Mouse (Mus musculus): ENCODE results near the gene Eloa.
A peak's percentile ranks its signal among the peaks of the same experiment; 100 is the strongest.

Gene Eloa

GRCm38 (mm10) chr4:136021549-136022047 is at the start of gene Eloa:
Eloa (minus strand) TSS chr4:136021763.
- DNase-seq (ENCODE audit: low read depth, low spot score), result peak; percentile 99

GRCm38 (mm10) chr4:136071178-136071714 is 49.7 kb upstream of the Eloa start:
- DNase-seq (ENCODE audit: low read depth, low spot score), result peak; percentile 75

GRCm38 (mm10) chr4:136070592-136070991 is 49.0 kb upstream of the Eloa start:
- no peak for DNase-seq (ENCODE audit: low read depth, low spot score)

GRCm38 (mm10) chr4:136069954-136070353 is 48.4 kb upstream of the Eloa start:
- DNase-seq (ENCODE audit: low read depth, low spot score), result peak; percentile 79

- no peak for DNase-seq (ENCODE audit: low read depth, low spot score)
Measured at GRCm38 (mm10) chr4:136069313-136069712, 47.8 kb upstream of the Eloa start.

GRCm38 (mm10) chr4:136063143-136063542 is 41.6 kb upstream of the Eloa start:
- no peak for DNase-seq (ENCODE audit: low read depth, low spot score)

GRCm38 (mm10) chr4:136059800-136060488 is 38.4 kb upstream of the Eloa start:
- DNase-seq (ENCODE audit: low read depth, low spot score), result peak; percentile 78

- DNase-seq (ENCODE audit: low read depth, low spot score), result peak; percentile 84
Measured at GRCm38 (mm10) chr4:136057916-136058315, 36.4 kb upstream of the Eloa start.

- peak; percentile 49 for DNase-seq (ENCODE audit: low read depth, low spot score)
Measured at GRCm38 (mm10) chr4:136056030-136056429, 34.5 kb upstream of the Eloa start.

GRCm38 (mm10) chr4:136053843-136054242 is 32.3 kb upstream of the Eloa start:
- no peak for DNase-seq (ENCODE audit: low read depth, low spot score)

- DNase-seq (ENCODE audit: low read depth, low spot score), result peak; percentile 98
Measured at GRCm38 (mm10) chr4:136053247-136053596, 31.7 kb upstream of the Eloa start, which contains the start of gene Rpl11. Rpl11 (minus strand) TSS chr4:136053428.

GRCm38 (mm10) chr4:136052534-136053246 is 31.1 kb upstream of the Eloa start:
- DNase-seq (ENCODE audit: low read depth, low spot score), result no peak

GRCm38 (mm10) chr4:136052060-136052459 is 30.5 kb upstream of the Eloa start:
- DNase-seq (ENCODE audit: low read depth, low spot score), result no peak

GRCm38 (mm10) chr4:136050226-136050625 is 28.7 kb upstream of the Eloa start:
- no peak for DNase-seq (ENCODE audit: low read depth, low spot score)

GRCm38 (mm10) chr4:136048291-136049032 is 26.9 kb upstream of the Eloa start:
- DNase-seq (ENCODE audit: low read depth, low spot score), result peak; percentile 34

- peak; percentile 35 for DNase-seq (ENCODE audit: low read depth, low spot score)
Measured at GRCm38 (mm10) chr4:136047626-136048025, 26.1 kb upstream of the Eloa start.

GRCm38 (mm10) chr4:136046888-136047287 is 25.3 kb upstream of the Eloa start:
- DNase-seq (ENCODE audit: low read depth, low spot score), result no peak

- DNase-seq (ENCODE audit: low read depth, low spot score), result no peak
Measured at GRCm38 (mm10) chr4:136045091-136045490, 23.5 kb upstream of the Eloa start.

- no peak for DNase-seq (ENCODE audit: low read depth, low spot score)
Measured at GRCm38 (mm10) chr4:136043784-136044400, 22.3 kb upstream of the Eloa start.

GRCm38 (mm10) chr4:136035078-136035477 is 13.5 kb upstream of the Eloa start:
- DNase-seq (ENCODE audit: low read depth, low spot score), result no peak

- DNase-seq (ENCODE audit: low read depth, low spot score), result no peak
Measured at GRCm38 (mm10) chr4:136033231-136033630, 11.7 kb upstream of the Eloa start.
